ENCODE assay signal across 11 mouse cellular contexts in genomic region chr1:40021617-40022016, GRCm38 (mm10).
"Had no signal": no experiment of that assay in that cellular context is flagged by ENCODE, and none has a peak within 500 bp of the region (broad histone marks: within the 10 kb centered on the region; RNA-seq: fewer than 3 reads in every experiment).

No protein-coding gene starts in this region.

- DNase-seq: liver, postnatal 0 days; lung, adult 2 months; lung, postnatal 14 days; lung, postnatal 36 days; right cerebral cortex, postnatal 14 days; thymus, adult 18-20 months; thymus, postnatal 14 days; thymus, postnatal 36 days had no signal

- ATAC-seq: liver, postnatal 0 days; lung, postnatal 0 days; midbrain, embryonic 13.5 days; midbrain, embryonic 15.5 days had no signal
